Mouse (Mus musculus): Measurements from ENCODE around the gene Ppp1r14b. TPM values are rescaled to one million over a fixed set of nuclear protein-coding genes. Genes with fewer than 3 reads are reported as not detected.

The Ppp1r14b gene
- 337 and 340 TPM in 2 replicates for polyA plus RNA-seq (2012; rRNA removed)

DNA sequence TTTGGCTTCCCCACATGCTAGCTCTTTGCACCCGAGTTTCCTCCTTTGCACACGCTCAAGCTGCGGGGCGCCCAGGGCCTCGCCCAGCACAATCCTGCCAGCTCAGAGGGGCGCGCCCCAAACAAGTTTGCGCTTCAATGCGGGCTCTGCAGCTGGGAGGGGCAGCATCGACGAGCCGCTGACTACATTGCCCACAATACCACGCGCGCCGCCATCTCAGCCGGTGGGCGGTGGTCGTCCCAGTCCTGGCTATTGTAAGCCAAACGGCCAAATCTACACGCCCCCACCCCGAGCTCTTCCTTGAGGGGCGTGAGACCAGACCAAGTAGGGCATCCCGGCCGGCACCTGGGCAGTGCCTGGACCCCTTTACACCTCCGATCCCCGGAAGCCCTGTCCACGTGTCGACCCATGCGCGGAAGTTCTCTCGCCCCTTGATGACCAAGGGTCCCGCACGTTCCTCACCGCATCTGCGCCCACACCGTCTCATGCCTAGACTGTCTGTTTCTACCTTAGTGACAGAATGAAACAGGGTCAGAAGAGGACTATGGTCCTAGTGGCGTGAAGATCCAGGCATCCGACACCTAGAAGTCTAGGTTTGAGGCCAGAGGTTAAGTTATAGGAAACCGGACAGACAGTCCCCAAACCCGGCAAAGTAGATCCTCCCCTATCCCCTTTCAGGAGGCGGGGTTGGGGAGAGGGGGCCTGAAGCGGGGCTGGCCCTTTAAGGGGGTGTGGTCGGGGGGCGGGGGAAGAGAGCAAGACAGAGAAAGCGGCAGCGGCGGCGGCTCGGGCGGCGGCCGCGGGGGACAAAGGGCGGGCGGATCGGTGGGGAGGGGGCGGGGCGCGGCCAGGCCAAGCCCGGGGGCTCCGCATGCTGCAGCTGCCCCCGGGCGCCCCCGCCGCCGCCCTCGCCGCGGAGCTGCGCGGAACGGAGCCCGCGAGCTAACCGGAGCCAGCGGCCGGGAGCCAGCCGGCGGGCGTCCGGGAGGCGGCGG, at the start of gene Ppp1r14b:
Gene Ppp1r14b (plus strand): TSS at position 758 of the 995 bp plus-strand sequence.
- H3K27ac ChIP-seq (ENCODE audit: control insufficient read depth, insufficient read depth, low read length) = peak within 1 kb of the TSS; percentile 95
- peak within 1 kb of the TSS; percentile 70 for H3K4me3 ChIP-seq (ENCODE audit: control insufficient read depth, insufficient read depth, low read length)
- H3K4me1 ChIP-seq (replicated peaks; ENCODE audit: control insufficient read depth, insufficient read depth, low read length) = peaks cover 43% of the 10 kb centered on the region
- peaks cover 6% of the 10 kb centered on the region; the same call in 1 of the 2 replicates for H3K36me3 ChIP-seq (ENCODE audit: control insufficient read depth, insufficient read depth, low read length)
- TF ChIP-seq CTCF (IDR thresholded peaks at IDR 0.05; ENCODE audit: borderline replicate concordance, control insufficient read depth, extremely low read depth, insufficient read depth, low read length, poor library complexity) (no peak), POLR2A (IDR thresholded peaks at IDR 0.05; ENCODE audit: control insufficient read depth, extremely low read depth, insufficient read depth, low read length, poor library complexity) (no peak; the same call in 1 of the 2 replicates)
- 1% methylated on average over 64 of the region's 84 CpGs for WGBS
- H3K27me3 ChIP-seq (ENCODE audit: control insufficient read depth, insufficient read depth, low read length) = no peaks in the 10 kb centered on the region
- DNase-seq = peak; percentile 85

DNA sequence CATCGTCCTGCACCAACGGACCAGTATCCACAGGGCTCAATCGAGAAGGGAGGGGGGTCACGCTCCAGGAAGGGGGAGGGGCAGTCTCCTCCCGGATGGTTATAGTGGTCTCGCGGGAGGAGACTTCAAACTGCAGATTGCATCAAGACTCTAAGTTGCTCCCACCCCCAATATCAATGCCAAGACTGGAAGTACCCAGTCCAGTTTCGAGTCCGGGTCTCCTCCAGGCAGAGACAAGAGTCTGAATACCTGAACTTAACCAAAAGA, 49.5 kb upstream of the Ppp1r14b start, which contains the start of gene Catsperz:
Gene Catsperz (minus strand): TSS at position 74 of the 267 bp plus-strand sequence.
- Histone ChIP-seq H3K4me3 (ENCODE audit: control insufficient read depth, insufficient read depth, low read length) (peak within 1 kb of the TSS; percentile 10; the same call in 1 of the 2 replicates), H3K27me3 (ENCODE audit: control insufficient read depth, insufficient read depth, low read length) (peaks cover 22% of the 10 kb centered on the region; the same call in 1 of the 2 replicates), H3K4me1 (replicated peaks; ENCODE audit: control insufficient read depth, insufficient read depth, low read length) (peaks cover 27% of the 10 kb centered on the region), H3K36me3 (ENCODE audit: control insufficient read depth, insufficient read depth, low read length) (no peaks in the 10 kb centered on the region), H3K27ac (ENCODE audit: control insufficient read depth, insufficient read depth, low read length) (no peak within 1 kb of the TSS)
- TF ChIP-seq CTCF (IDR thresholded peaks at IDR 0.05; ENCODE audit: borderline replicate concordance, control insufficient read depth, extremely low read depth, insufficient read depth, low read length, poor library complexity) (no peak), POLR2A (IDR thresholded peaks at IDR 0.05; ENCODE audit: control insufficient read depth, extremely low read depth, insufficient read depth, low read length, poor library complexity) (no peak)
- WGBS = 7% methylated on average over 9 of the region's 9 CpGs
- no peak for DNase-seq

DNA sequence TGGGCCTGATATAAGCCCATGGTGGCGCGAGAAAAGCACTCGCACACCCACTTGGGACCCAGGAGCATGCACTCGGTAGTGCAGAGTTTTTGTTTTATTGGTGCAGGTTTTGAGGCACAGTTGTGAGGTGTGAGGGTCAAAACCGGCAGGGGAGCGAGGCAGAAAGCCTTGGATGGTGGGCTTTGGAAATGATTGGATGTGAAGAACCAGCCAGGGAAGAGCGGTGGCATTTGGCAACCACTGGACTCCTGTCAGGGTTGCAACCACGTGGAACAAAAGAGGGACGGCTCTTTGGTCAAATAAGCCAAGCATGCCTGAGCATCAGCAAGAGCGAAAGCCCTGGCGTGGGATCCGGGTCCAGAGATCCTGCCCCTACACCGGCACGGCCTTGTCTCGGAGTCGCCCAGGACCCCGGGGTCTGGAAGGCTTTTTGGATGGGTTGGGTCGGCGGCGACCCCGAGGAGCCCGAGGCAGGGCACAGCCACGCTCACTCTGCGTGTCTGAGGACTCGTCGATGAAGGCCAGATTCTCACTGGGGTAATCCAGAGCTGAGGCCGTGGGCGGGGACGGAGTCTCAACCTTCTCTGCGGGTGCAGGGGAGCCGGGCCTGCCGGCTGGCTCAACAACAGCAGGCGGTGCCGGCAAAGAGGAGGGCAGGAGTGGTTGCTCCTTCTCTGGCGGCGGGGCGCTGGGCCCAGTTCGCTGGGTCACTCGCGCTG, 49.0 kb upstream of the Ppp1r14b start:
- 33% methylated on average over 40 of the region's 40 CpGs for WGBS
- no peaks in the 10 kb centered on the region for H3K36me3 ChIP-seq (ENCODE audit: control insufficient read depth, insufficient read depth, low read length)
- H3K4me3 ChIP-seq (ENCODE audit: control insufficient read depth, insufficient read depth, low read length) = no peak overlapping the region
- no peak overlapping the region for H3K27ac ChIP-seq (ENCODE audit: control insufficient read depth, insufficient read depth, low read length)
- H3K27me3 ChIP-seq (ENCODE audit: control insufficient read depth, insufficient read depth, low read length) = peaks cover 22% of the 10 kb centered on the region; the same call in 1 of the 2 replicates
- H3K4me1 ChIP-seq (replicated peaks; ENCODE audit: control insufficient read depth, insufficient read depth, low read length) = peaks cover 21% of the 10 kb centered on the region
- no peak for DNase-seq
- no peak for TF ChIP-seq CTCF (IDR thresholded peaks at IDR 0.05; ENCODE audit: borderline replicate concordance, control insufficient read depth, extremely low read depth, insufficient read depth, low read length, poor library complexity)
- no peak for TF ChIP-seq POLR2A (IDR thresholded peaks at IDR 0.05; ENCODE audit: control insufficient read depth, extremely low read depth, insufficient read depth, low read length, poor library complexity)

DNA sequence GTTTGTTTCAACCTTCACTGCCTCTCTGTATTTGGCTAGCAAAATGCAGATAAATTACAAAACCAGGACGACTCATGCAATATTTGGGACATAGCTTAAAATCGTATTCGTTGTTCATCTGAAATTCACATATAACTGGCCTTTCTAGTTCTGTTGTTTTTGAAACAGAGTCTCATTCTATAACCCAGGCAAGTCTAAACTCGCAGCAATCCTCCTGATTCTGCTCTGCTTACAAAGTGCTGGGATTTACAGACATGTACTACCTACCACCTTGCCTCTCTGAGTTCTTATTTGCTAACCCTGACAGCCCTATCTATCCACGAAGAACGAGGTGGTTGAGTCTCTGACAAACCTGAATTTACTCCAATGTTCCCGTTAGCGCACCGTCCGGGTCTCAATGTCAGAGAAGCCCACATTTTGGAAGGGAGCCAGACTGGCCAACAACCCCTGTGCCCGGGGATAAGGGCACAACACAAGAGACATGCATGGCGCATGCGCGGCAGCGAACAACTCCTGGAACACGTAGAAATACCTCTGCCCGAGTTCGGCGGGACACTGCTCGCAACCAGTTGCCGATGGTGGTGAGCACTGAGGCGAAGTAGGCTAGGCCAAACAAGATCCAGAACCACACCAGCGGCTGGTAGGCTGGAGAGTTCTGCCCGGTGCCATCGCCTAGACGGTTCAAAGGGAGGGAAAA, 48.1 kb upstream of the Ppp1r14b start:
- H3K4me3 ChIP-seq (ENCODE audit: control insufficient read depth, insufficient read depth, low read length) = no peak overlapping the region
- H3K27me3 ChIP-seq (ENCODE audit: control insufficient read depth, insufficient read depth, low read length) = peaks cover 22% of the 10 kb centered on the region; the same call in 1 of the 2 replicates

DNA sequence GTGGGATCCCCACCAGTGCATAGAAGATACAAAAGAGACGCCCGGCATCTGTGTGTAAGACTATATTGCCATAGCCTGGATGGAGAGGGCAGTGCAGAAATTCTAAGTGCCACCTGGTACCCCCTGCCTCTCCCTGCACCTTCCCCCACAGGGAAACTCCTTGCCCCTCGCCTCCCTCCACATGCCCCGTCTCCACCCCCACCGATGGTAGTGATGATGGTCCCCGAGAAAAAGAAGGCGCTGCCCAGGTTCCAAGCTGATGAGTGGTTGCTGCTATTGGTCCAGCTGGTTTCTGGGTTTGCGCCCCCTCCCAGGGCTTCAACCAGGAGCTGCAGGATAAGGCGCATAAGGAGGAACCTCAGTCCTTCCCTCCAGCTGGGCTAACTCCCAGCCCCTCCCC, 46.7 kb upstream of the Ppp1r14b start:
- Histone ChIP-seq H3K27me3 (ENCODE audit: control insufficient read depth, insufficient read depth, low read length) (peaks cover 28% of the 10 kb centered on the region; the same call in 1 of the 2 replicates), H3K27ac (ENCODE audit: control insufficient read depth, insufficient read depth, low read length) (no peak overlapping the region), H3K4me1 (replicated peaks; ENCODE audit: control insufficient read depth, insufficient read depth, low read length) (peaks cover 12% of the 10 kb centered on the region), H3K4me3 (ENCODE audit: control insufficient read depth, insufficient read depth, low read length) (no peak overlapping the region), H3K36me3 (ENCODE audit: control insufficient read depth, insufficient read depth, low read length) (no peaks in the 10 kb centered on the region)
- TF ChIP-seq POLR2A (IDR thresholded peaks at IDR 0.05; ENCODE audit: control insufficient read depth, extremely low read depth, insufficient read depth, low read length, poor library complexity) = no peak
- TF ChIP-seq CTCF (IDR thresholded peaks at IDR 0.05; ENCODE audit: borderline replicate concordance, control insufficient read depth, extremely low read depth, insufficient read depth, low read length, poor library complexity) = no peak
- 26% methylated on average over 9 of the region's 9 CpGs for WGBS
- no peak for DNase-seq

More for the DNA sequence above, 48.1 kb upstream of the Ppp1r14b start:
- DNase-seq = no peak
- 19% methylated on average over 26 of the region's 26 CpGs for WGBS
- Histone ChIP-seq H3K4me1 (replicated peaks; ENCODE audit: control insufficient read depth, insufficient read depth, low read length) (peaks cover 19% of the 10 kb centered on the region), H3K36me3 (ENCODE audit: control insufficient read depth, insufficient read depth, low read length) (no peaks in the 10 kb centered on the region), H3K27ac (ENCODE audit: control insufficient read depth, insufficient read depth, low read length) (no peak overlapping the region)
- TF ChIP-seq CTCF (IDR thresholded peaks at IDR 0.05; ENCODE audit: borderline replicate concordance, control insufficient read depth, extremely low read depth, insufficient read depth, low read length, poor library complexity) (no peak), POLR2A (IDR thresholded peaks at IDR 0.05; ENCODE audit: control insufficient read depth, extremely low read depth, insufficient read depth, low read length, poor library complexity) (no peak)

DNA sequence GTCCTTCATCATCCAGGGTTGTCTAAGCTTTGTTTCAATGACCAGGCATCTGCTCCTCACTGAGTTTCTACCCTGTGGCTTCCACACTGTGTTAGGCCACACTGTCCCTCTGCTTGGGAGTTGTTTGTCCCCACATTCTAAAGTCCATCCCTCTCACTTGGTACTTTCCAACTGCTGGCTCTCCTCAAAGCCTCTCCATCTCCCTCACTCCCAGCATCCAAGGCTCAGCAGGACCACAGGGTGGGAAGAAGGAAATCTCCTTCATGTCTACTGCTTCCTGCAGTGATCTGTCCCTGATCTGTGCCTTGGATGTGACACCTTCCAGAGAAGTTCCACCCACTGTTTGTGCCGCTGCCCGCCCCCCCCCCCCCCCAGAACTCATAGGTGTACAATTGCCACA, 43.8 kb upstream of the Ppp1r14b start:
- peaks cover 7% of the 10 kb centered on the region for H3K4me1 ChIP-seq (replicated peaks; ENCODE audit: control insufficient read depth, insufficient read depth, low read length)
- no peaks in the 10 kb centered on the region for H3K36me3 ChIP-seq (ENCODE audit: control insufficient read depth, insufficient read depth, low read length)
- H3K27me3 ChIP-seq (ENCODE audit: control insufficient read depth, insufficient read depth, low read length) = peaks cover 23% of the 10 kb centered on the region; the same call in 1 of the 2 replicates
- no peak for DNase-seq
- WGBS = 23% methylated on average over 2 of the region's 2 CpGs
- H3K4me3 ChIP-seq (ENCODE audit: control insufficient read depth, insufficient read depth, low read length) = no peak overlapping the region
- TF ChIP-seq CTCF (IDR thresholded peaks at IDR 0.05; ENCODE audit: borderline replicate concordance, control insufficient read depth, extremely low read depth, insufficient read depth, low read length, poor library complexity) (no peak), POLR2A (IDR thresholded peaks at IDR 0.05; ENCODE audit: control insufficient read depth, extremely low read depth, insufficient read depth, low read length, poor library complexity) (no peak)
- no peak overlapping the region for H3K27ac ChIP-seq (ENCODE audit: control insufficient read depth, insufficient read depth, low read length)
